Mouse (Mus musculus) small intestine, adult 2 months (tissue): ENCODE measurements at regions not wholly inside any gene's neighbourhood (a gene's known extent, or its start where the extent isn't known, plus 50 kb on each side); places are given as distances from the start of the nearest gene placed in this dataset.

Experiments
- CTCF ChIP-seq: fragments of 200-500 bp; IDR thresholded peaks from 2 replicates; pipeline ENCODE4 v1.5.1; 2012; ENCODE audit warnings: low read depth, mild to moderate bottlenecking, control low read depth, inconsistent platforms, low read length, moderate library complexity, mixed read lengths; ENCODE audit not compliant: insufficient replicate concordance, insufficient read length; ENCODE audit errors: extremely low read depth
- POLR2A ChIP-seq: fragments of 200-500 bp; IDR thresholded peaks from 2 replicates; pipeline ENCODE4 v1.6.1; 2012; ENCODE audit warnings: low read depth, mild to moderate bottlenecking, control low read depth, inconsistent platforms, low read length, moderate library complexity

GRCm38 (mm10) chr1:92309381-92309780 is 113.9 kb upstream of the Hdac4 start:
- TF ChIP-seq CTCF (no peak), POLR2A (no peak)
